Mouse (Mus musculus): ENCODE measurements around the gene Adh7. TPM values are rescaled to one million over a fixed set of nuclear protein-coding genes. Genes with fewer than 3 reads are reported as not detected.

Gene Adh7
- total RNA-seq, 2 experiments from 2014 or later, result 22.2 to 29.2 TPM

GRCm38 (mm10) chr3:138251156-138251555 is 33.6 kb downstream of the Adh7 start:
- DNase-seq (ENCODE audit: low spot score in 2 of 2), result no peak

- no peak for DNase-seq (ENCODE audit: low spot score in 2 of 2)
These were observed 36.6 kb downstream of the Adh7 start for GRCm38 (mm10) chr3:138254205-138254604.

- no peak for DNase-seq (ENCODE audit: low spot score in 2 of 2)
These were observed 37.8 kb downstream of the Adh7 start for GRCm38 (mm10) chr3:138255366-138255765.

- no peak for DNase-seq (ENCODE audit: low spot score in 2 of 2)
These were observed 38.4 kb downstream of the Adh7 start for GRCm38 (mm10) chr3:138255780-138256550.

- no peak for DNase-seq (ENCODE audit: low spot score in 2 of 2)
These were observed 43.4 kb downstream of the Adh7 start, which contains the start of gene Adh1 for GRCm38 (mm10) chr3:138260721-138261669. Adh1 (plus strand) TSS chr3:138260991.

GRCm38 (mm10) chr3:138262568-138262967 is 45.0 kb downstream of the Adh7 start:
- no peak for DNase-seq (ENCODE audit: low spot score in 2 of 2)

GRCm38 (mm10) chr3:138263154-138263930 is 45.8 kb downstream of the Adh7 start:
- no peak for DNase-seq (ENCODE audit: low spot score in 2 of 2)

GRCm38 (mm10) chr3:138264648-138265047 is 47.1 kb downstream of the Adh7 start:
- no peak for DNase-seq (ENCODE audit: low spot score in 2 of 2)

- DNase-seq (ENCODE audit: low spot score in 2 of 2), result no peak
These were observed 52.9 kb downstream of the Adh7 start for GRCm38 (mm10) chr3:138270507-138270906.

- DNase-seq (ENCODE audit: low spot score in 2 of 2), result no peak
These were observed 53.7 kb downstream of the Adh7 start for GRCm38 (mm10) chr3:138271297-138271696.

- DNase-seq (ENCODE audit: low spot score in 2 of 2), result no peak
These were observed 55.5 kb downstream of the Adh7 start for GRCm38 (mm10) chr3:138273080-138273479.

GRCm38 (mm10) chr3:138275100-138275499 is 57.5 kb downstream of the Adh7 start:
- DNase-seq (ENCODE audit: low spot score in 2 of 2), result no peak

- DNase-seq (ENCODE audit: low spot score in 2 of 2), result no peak
These were observed 65.0 kb downstream of the Adh7 start for GRCm38 (mm10) chr3:138282556-138282955.

Other genes with a start within 250 kb of the Adh7 start
- gene Dapp1, start 236.2 kb upstream of the Adh7 start, total RNA-seq (2021), result 10 to 100 TPM; 11.6 to 13.8 TPM
- gene 1110002E22Rik, start 152.7 kb upstream of the Adh7 start, total RNA-seq (2021), result 1 to 10 TPM; 1.7 to 2.9 TPM
- gene Gm5105, start 150.4 kb upstream of the Adh7 start, total RNA-seq (2021), result under 1 TPM in 1 of 2 experiments, not detected in 1; 0.17 TPM
- 10 to 100 TPM in 1 of 2 experiments, 1 to 10 TPM in 1; 6.6 to 12.5 TPM for gene Trmt10a, start 74.3 kb upstream of the Adh7 start, total RNA-seq (2021)
- gene Mttp, start 72.8 kb upstream of the Adh7 start, total RNA-seq (2021), result 10 to 100 TPM; 11.7 to 21.3 TPM
- gene 4930579F01Rik, start 23.9 kb upstream of the Adh7 start, total RNA-seq (2021), result not detected
- gene Adh1, start 43.2 kb downstream of the Adh7 start, total RNA-seq (2021), result 1,000 to 10,000 TPM; 4,514 to 5,007 TPM
- not detected for gene Adh6a, start 95.5 kb downstream of the Adh7 start, total RNA-seq (2021)
- under 1 TPM; 0.48 to 0.73 TPM for gene Adh6b, start 124.0 kb downstream of the Adh7 start, total RNA-seq (2021)
- gene Adh4, start 197.7 kb downstream of the Adh7 start, total RNA-seq (2021), result 1 to 10 TPM in 1 of 2 experiments, under 1 TPM in 1; 0.22 to 1.0 TPM
- gene Adh5, start 225.3 kb downstream of the Adh7 start, total RNA-seq (2021), result 100 to 1,000 TPM; 259 to 303 TPM

Measured in adrenal gland, postnatal 4 days (tissue).